Mouse (Mus musculus): ENCODE data around the gene Sez6l.

Sez6l gene

DNA sequence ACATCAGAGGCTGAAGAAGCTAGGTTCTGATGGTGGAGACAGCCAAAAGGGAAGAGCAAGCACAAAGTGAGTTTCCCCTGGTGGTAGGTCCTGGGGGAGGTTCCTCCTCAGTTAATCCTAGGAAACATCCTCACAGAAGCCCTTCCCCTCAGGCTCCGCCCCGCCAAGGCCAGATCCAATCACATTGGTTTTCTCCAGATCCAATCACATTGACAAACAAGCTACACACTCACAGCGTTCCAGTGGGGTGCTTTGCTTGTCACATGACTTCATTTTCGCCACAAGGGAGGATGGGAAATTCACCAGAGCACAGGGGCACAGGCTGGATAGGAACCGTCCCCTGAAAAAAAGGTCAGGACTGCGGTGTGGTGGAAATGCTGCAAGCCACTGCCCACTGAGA, 9.1 kb upstream of the Sez6l start:
- intact Hi-C loops (cut with DNase I): no loop called here

DNA sequence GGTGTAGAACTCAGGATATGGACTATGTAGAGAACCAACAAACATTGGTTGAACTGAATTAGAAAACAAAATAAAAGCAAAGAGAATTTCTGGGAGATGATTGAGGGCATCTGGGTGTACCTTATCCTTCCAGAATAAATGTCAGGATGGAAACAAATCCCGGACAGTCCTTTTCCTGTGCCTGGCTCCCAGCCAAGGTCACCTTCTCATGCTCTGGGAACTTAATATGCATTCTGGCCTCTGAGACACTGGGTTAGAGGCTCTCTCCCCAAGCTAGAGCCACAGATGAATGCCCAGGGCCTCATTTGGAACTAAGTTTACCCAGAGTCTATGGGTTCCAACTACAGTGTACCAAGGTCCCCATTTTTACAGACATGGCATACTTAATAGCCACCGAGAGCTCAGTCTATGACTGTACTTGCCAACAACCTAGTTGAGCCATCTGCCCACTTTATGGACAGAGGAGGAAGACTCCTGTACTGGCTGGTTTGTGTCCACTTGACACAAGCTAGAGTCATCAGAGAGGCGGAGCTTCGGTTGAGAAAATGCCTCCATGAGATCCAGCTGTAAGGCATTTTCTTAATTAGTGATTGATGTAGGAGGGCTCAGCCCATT, 7.3 kb upstream of the Sez6l start:
- intact Hi-C loops (cut with DNase I): no loop called here

DNA sequence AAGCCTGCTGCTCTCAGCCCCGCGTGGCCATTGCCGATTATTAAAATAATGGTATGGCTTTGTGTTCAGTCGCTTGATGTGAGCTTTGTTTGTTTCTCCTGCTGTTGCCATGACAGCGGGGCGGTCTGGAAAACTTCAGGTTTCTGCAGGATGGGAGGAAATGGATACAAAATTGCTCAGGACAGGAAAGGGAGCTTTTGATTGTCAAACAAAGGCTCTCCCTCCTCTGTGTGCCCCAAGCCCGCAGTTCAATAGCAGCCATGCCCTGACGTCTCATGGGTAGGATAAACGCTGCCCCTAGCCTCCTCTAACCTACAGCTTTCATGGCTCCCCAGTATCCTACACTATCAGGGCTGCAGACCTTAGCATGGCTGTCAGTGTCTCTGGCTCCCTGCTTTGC, 6.3 kb upstream of the Sez6l start:
- intact Hi-C loops (cut with DNase I): no loop called here

DNA sequence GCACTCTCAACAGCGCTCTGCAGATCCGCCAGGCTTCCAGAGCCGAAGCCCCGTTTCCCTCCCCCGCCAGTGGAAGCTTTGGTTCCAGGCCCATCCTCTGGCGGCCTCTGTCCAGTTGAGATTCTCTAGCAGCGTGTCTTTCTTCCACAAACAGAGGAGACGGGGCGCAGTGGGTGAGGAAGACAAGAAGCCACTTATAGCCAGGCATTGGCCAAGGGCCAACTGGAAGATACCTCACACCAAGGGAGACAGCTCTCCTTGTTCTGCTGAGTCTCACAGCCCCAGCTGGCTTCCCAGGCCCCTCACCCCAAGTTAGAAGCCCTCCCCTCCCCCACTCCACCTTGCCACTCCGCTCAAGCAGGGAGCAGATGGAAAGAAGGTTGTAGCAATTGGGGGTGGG, 765 bp upstream of the Sez6l start:
- intact Hi-C loops (cut with DNase I): no loop called here

DNA sequence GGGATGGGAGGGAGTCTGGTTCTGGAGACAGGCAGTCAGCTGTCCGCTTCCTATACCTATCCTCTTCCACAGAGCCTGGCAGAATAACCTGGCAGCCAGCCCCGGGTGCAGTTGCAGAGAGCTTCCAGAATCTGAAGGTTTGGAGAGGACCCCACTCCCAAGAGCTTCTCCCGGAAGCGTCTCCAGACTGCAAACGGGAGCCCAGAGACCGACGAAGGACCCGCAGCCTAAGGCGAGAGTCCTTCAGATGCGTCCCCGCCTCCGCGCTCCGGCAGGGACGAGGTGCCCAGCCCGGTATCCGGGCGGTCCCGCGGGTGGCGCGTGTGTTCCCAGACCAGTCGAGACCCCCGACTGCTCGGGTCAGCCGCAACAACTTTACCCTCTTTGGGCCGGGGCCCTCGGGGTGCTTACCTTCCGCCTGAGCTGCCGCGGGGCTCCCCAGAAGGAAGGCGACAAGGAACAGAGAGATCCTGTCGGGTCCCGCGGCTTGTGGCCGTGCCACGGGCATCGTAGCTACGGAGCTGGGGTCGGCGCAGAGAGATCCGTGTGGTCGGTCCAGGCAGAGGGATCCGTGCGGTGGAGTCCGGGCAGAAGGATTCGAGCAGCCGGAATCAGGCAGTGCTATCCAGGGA, 508 bp downstream of the Sez6l start:
- intact Hi-C loops (cut with DNase I): no loop called here

DNA sequence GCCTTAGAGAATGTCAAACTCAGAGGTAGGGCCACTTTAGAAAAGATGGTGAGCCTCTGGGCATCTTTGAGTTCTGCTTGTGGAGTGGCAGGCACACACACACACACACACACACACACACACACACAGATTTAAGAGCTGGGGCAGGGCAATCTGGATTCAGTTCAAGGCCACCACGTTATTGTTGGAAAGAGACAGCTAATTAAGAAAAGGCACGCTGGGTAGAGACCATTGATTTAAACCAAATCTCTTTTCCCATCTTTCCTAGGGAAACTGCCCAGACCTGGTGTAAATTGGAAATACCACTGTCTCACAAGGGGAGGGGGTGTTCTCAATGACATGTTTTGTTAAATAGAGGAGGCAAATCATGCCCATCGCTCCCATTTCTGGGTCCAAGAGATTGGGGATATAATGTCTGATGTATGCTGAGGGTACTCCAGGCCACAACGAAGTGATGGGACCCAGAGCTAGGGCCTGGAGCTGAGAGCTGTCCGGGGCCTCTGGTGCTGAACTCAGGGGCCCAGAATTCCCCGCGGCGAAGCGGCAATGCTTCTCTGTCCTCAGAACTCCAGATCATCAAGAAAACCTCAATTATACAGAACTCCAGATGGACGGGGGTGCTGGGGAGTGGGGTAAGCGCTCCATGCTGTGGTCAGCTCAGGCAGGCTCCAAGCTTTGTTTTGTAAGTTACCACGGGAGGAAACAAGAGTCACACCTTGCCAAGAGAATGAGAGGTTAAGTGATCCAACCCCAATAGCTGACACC, 1.7 kb downstream of the Sez6l start:
- intact Hi-C loops (cut with DNase I): no loop called here

DNA sequence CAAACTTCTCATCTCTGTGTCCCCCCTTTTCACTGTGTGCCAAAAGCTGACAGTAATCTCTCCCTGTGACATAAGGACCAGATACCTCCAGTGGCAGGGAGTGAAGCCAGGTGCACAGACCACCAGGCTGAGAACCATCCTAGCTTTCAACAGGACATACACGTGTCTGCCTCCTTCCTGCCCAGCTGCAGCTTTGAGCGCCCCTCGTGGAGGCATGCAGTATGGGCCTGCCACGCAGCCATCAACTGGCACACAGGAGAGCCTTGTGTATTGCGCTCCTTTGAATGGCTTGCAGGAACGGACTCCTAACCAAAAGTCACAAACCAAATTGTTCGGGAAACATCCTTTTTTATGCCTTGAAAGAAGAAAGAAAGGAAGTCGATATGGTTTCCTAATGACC, 3.1 kb downstream of the Sez6l start:
- intact Hi-C loops (cut with DNase I): no loop called here

DNA sequence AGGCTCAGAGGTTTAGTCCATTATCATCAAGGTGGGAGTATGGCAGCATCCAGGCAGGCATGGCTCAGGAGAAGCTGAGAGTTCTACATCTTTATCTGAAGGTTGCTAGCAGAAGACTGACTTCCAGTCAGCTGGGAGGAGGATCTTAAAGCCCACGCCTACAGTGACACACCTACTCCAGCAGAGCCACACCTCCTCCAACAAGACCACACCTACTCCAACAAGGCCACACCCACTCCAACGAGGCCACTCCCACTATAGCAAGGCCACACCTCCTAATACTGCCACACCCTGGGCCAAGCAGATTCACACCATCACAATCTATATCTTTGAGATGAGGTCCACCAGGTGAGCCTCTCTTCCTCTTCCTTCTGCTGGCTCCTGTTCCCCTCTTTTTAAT, 4.8 kb downstream of the Sez6l start:
- intact Hi-C loops (cut with DNase I): no loop called here

DNA sequence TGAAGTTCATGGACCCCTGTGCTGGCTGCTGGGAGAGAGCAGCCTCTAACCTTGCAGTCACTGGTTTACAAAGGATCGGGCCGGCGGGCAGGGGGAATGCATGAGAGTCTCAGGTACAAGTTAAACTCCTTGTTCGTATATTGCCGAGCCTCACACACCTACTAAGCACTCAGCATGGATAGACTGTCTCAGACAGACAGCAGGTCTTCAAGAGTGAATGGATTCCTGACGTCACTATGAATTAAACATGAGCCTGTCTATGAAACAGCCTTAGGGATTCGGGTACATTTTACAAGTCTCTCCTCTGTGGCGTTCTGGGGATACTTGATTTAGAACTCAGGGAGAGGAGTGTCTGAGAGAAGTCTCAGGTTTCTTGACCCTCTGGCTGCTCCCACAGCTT, 11.5 kb downstream of the Sez6l start:
- intact Hi-C loops (cut with DNase I): no loop called here

DNA sequence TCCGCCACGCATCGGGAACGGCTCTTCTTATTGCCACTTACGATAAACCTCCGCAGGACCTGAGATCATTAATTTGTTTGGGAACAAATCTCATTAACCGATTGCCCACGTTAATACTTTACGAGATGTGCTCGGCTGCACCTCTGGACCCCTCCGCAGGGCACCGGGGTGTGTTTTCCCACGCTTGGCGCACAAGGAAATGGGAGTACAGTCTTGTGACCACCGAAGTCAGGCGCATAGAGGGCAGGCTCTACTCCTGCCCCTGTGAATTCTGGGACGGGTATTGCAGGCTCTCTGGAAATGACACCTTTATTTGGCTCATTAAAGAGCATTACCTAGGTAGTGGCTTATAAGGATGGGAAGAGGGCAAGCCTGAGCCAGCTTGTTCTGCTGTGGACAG, 11.9 kb downstream of the Sez6l start:
- intact Hi-C loops (cut with DNase I): no loop called here

DNA sequence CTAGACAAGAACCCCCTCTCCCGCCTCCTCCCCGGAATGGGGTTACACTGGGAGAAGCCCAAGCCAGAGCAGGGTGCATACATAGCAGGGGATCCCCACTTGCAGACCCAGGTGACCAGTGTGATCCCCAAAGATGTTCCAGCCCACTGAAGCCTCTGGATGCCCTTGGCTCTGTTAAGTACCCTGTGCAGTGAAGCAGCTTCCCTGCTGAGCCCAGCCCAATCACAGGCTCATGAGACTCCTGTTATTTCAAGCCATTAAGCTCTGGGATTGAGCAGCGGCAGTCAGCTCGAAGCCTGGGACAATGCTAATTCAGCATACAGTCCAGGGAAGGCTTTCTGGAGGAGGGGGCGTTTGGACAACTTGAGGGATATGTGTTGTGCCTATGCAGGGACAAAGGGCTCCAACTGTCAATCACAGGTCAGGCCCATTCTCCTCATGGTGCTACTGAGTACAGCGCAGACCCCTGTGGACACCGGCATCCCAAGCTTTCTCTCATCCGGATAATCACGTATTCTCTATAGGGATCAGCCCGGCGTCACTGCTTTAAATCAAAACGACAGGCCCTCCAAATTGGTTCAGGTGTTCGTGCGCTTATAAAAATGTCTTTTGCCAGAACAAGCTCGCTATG, 16.0 kb downstream of the Sez6l start:
- intact Hi-C loops (cut with DNase I): no loop called here

DNA sequence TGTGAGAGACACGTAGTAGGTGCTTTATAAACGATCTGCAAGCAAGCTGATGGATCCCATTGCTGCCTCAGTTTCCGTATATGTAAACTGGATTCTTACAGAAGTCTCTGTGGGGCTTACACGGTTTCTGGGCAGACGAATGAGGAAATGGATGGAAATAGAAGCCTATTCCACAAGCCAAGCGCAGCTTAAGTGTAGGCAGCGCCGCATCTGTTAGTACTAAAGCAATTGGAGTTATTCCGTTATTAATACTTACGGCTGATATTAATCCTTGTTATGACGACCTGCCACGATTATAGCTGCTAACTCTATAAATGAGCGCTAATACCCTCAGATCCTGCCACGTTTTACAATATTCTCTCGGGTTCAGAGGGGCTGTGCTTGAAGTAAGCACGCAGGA, 16.8 kb downstream of the Sez6l start:
- intact Hi-C loops (cut with DNase I): no loop called here

DNA sequence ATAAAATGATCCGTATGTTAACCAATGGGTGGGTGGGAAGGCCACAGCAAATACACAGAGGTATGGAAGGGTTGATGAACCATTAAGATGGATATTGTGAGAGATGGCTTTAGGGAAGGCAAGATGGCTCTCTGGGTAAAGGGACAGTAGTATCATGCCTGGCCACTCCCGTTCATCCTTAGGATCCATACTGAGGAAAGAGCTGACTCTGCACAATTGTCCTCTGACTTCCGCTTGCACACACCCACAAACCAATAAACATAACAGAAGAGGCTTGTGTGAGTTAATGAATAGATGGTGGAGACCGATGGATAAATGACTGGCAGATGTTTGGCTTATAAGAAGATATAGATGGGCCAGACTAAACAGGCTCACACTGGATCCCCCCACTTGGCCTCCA, 19.6 kb downstream of the Sez6l start:
- intact Hi-C loops (cut with DNase I): no loop called here

DNA sequence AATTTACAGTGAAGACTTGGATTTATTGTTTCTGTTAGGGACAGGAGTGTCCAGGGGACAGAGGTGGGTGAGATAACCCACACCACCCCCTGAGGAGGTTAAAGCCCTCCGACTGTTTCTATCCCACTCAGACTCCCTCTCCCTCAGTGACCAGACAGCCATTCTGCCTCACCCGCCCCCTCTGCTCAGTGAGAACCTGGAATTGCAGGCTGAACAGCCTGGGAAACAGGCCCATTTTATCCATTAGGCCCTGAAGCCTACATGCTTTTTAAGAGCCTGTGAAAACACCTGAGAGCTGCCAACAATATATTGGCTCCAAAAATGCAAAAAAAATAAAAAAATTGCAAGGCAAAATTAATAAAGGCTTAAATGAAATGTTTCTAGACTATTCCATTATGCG, 20.3 kb downstream of the Sez6l start:
- intact Hi-C loops (cut with DNase I): no loop called here

DNA sequence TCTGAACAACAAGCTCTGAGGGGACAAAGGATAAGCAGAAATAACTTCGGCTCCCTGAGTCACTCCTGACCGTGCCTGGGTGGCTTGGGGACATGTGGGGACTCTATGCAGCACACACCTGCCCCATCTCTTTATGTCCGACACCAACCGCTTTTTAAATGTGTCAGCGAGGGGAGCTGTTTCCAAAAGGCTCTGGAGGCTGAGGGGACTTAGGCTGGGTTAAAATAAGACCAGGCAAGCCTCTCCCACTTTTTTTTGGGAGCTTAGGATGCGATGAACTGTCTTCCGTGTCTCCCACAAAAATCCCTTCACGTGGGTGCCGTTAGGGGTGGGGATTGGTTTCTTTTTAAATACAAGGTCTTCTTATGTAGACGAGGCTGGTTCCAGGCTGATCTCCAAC, 22.5 kb downstream of the Sez6l start:
- intact Hi-C loops (cut with DNase I): no loop called here

DNA sequence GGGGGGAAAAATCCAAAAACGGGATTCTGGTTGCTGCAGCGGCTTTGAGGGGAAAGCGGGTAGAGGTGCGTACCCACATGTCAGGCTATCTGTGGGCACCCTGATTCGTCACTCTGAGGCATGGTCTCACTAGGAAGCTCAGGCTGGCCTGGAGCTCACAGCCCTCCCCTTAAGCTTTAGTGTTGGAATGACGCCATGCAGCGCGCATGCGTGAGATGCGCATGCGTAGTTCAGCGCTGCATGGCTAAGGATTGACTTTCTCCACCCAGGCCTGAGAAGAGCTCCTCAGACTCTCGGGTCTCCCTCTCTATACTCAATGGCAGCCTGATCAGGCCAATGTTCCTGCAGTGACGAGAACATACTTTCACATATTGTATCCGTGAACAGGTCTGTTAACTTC, 24.2 kb downstream of the Sez6l start:
- intact Hi-C loops (cut with DNase I): no loop called here

DNA sequence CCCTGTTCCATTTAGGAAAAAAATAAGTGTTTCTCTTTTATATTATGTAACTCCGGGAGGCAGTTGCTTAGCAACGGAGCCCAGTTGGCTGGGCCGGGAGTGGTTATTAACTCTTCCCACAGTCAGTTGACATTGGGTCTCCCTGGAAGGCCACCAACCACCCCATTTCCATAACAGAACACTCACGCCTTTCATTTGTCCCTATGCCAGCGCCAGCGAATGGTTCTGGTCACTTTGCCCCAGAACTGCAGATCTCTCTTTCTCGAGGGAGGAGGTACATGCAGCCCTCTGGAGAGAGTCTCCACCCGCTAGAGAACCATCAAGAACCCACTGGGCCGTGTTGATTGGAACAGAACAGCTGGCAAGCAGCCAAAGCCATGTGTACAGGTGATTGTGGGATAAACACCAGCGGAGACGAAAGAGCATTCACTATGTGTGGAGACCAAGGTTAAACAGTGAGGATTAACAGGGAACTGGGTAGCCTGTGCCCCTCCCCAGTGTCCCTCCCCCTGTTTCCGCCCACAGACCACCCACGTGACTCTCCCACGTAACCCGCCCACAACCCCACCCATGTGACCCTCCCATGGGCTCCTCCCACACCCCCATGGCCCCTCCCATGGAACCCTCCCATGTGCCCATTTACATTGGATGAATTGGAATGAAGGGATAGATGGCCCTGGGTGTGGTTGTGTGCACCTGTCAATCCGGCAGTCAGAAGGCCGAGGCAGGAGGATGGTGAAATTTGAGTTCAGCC, 24.8 kb downstream of the Sez6l start:
- intact Hi-C loops (cut with DNase I): no loop called here

DNA sequence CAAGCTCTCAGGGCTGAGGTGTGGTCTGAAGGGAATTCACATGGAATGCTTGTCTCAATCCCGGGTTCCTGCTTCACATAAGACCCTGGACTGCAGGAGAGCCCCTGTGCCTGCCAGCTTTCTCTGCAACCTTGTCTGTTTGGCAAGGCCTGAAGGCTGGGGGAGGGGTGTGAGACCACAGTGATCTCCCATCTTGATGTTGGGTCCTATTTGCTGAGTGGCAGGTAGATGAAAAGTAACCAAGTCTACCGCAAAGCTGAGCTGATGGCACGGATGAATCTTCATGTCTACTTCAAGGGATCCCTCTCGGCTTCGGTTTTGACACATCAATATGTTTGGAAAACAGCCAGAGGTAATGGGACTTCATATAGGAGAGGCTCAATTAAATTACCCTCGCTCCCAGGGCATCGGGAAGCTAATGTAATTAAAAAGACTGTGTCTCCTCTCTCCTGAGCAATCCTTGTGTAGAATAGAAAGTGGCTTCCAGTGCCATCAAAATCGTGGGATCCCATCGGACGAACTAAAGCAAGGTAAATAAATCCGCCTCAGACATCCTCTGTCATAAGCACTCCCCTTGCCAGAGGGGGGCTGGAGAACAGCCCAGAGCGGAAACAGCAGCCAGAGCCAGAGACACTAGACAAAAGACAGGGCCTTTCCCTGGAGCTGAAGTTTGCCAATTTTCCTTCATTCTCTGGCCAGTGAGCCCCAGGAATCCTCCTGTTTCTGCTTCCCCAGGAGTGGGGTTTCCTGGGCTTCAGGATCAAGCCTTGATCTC, 28.0 kb downstream of the Sez6l start:
- intact Hi-C loops (cut with DNase I): no loop called here

DNA sequence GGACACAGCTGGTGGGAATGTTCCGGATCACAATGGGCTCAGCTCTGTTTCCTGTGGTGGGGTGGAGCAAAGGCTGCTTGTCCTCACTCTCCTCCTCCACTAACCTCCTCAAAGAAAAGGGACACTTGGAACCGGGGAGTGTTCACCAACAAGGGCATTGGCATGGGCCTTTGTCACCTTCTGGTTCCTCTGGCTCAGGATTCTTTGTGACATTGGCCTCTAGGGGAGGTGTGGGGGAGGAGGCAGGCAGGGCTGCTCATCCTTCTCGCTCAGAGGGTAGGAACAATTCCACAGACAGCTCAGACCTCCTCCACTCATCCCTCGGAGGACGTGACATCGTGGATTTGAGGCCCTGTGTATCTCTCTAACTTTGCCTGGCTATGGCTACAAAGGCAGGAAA, 30.2 kb downstream of the Sez6l start:
- intact Hi-C loops (cut with DNase I): no loop called here

DNA sequence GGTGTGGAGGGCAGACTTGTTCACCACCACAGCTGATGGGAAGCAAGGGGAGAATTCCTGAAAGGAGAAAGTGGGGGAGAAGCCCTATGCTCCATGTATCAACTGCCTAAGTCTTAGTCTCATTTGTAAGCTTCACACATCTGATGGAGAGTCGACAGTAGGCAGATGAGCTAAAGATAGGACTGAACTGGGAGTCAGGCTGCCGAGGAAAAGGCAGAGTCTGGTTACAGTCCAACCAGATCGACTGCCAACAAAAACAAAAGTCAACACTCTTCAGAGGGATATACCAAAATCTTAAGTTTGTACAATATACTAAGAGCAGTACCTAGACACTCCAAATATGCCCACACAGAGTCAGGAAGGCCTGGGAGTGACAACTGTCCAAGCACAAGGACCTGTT, 38.7 kb downstream of the Sez6l start:
- intact Hi-C loops (cut with DNase I): no loop called here

DNA sequence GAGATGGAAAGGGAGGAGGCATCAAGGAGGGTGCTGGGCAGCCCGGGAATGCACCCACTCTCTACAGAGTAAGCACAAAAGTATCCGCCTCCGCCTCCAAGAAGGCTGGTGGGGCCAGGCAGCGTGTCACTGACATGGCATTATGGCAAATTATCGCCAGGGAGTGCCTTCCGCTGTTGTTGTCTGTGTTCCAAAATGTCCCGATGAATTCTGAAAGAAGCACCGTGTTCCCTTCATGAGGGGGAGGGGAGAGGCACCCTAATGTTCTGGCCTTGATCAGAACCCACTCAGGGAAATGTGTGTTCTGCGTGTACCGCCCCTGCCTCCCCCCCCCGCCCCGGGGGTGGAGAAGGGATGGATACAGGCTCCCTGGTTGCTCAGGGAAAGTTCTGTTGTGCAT, 41.1 kb downstream of the Sez6l start:
- intact Hi-C loops (cut with DNase I): no loop called here

Data from adrenal gland (tissue).